In the genomic region with DNA sequence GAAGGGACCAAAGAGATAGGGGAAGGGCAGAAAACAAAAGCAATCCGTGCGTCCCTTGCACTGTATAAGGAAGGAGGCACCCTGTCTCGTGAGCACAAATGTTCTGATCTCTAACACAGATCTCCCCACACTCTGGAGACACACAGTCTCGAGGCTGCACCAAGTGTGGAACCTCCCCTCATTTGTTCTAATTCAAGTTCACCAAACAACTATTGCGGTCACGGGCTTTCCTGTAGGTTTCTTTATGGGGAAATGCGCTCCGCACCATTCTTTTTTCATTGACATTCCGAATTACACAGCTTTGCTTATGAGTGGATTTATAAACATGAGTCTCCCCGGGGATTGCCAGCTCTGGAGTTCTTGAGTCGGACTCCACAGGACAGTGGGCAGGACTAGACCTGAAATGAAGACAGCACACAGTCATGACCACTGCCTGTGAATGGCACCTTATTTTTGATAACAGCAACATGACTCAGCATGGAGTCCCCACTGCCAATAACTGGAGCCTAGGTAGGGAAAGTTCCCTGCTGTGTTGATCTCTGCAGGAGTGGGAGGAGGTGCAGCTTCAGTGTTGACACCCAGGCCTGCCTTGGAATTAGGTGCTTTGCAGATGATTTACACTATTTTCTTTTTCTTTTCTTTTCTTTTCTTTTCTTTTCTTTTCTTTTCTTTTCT, we compare ENCODE assay signal across 11 mouse cellular contexts. TPM values are rescaled to one million over a fixed set of nuclear protein-coding genes. Genes with fewer than 3 reads are reported as not detected.
DNase-seq lines count a peak whose midpoint lies in the region; ATAC-seq lines count a peak whose summit lies in the region.
"Had no signal": no experiment of that assay in that cellular context is flagged by ENCODE, and none has a peak within 500 bp of the region (broad histone marks: within the 10 kb centered on the region; RNA-seq: fewer than 3 reads in every experiment).

No protein-coding gene starts in this region.

- ATAC-seq in liver, embryonic 12.5 days, result peak; percentile 68
- ATAC-seq in midbrain, embryonic 11.5 days (ENCODE audit: low FRiP score), result no peak
- ATAC-seq: forebrain, embryonic 13.5 days; hindbrain, embryonic 16.5 days had no signal

- H3K36me3 ChIP-seq in liver, embryonic 12.5 days, result peaks cover 11% of the 10 kb centered on the region
- H3K36me3 ChIP-seq in midbrain, embryonic 11.5 days (ENCODE audit: control insufficient read depth, insufficient read depth, low read length), result peaks cover 2% of the 10 kb centered on the region; the same call in 1 of the 2 replicates

- intact Hi-C loops in heart, postnatal 10 days (cut with DNase I), result no loop called here

- peaks cover 37% of the 10 kb centered on the region for H3K4me1 ChIP-seq in liver, embryonic 12.5 days
- H3K4me1 ChIP-seq in midbrain, embryonic 11.5 days (ENCODE audit: control insufficient read depth, insufficient read depth, low read length), result peaks cover 6% of the 10 kb centered on the region

- no peaks in the 10 kb centered on the region for H3K9me3 ChIP-seq in liver, embryonic 12.5 days (replicated peaks)
- no peaks in the 10 kb centered on the region for H3K9me3 ChIP-seq in midbrain, embryonic 11.5 days (ENCODE audit: control insufficient read depth, low read length)
- H3K9me3 ChIP-seq: forebrain, embryonic 13.5 days had no signal

- H3K4me2 ChIP-seq in liver, embryonic 12.5 days, result peak overlapping the region; percentile 55
- no peak overlapping the region for H3K4me2 ChIP-seq in midbrain, embryonic 11.5 days
- H3K4me2 ChIP-seq: forebrain, embryonic 13.5 days had no signal

- peak overlapping the region; percentile 35; the same call in 1 of the 2 replicates for H3K9ac ChIP-seq in liver, embryonic 12.5 days
- no peak overlapping the region for H3K9ac ChIP-seq in midbrain, embryonic 11.5 days (ENCODE audit: low read length)
- H3K9ac ChIP-seq: forebrain, embryonic 13.5 days had no signal

- 42% methylated on average over 11 of the region's 11 CpGs for WGBS in liver, embryonic 12.5 days (ENCODE audit: insufficient replicate concordance)
- 75% methylated on average over 11 of the region's 11 CpGs for WGBS in midbrain, embryonic 11.5 days

- peak; percentile 93 for DNase-seq in heart, adult 11 months
- DNase-seq in heart, postnatal 10 days, result no peak
- peak; percentile 12 for DNase-seq in thymus, postnatal 14 days
- DNase-seq in thymus, postnatal 4 days, result no peak
- peak; percentile 7 to 11 for DNase-seq in natural killer cell, adult 2 months (ENCODE audit: low spot score in 2 of 2)
- DNase-seq in midbrain, embryonic 11.5 days (ENCODE audit: low spot score, missing footprints), result no peak
- DNase-seq in cerebellum, postnatal 4 days (ENCODE audit: low spot score in 2 of 2), result no peak
- DNase-seq: cerebellum, postnatal 10 days had no signal

- no peaks in the 10 kb centered on the region for H3K27me3 ChIP-seq in liver, embryonic 12.5 days (replicated peaks)
- no peaks in the 10 kb centered on the region for H3K27me3 ChIP-seq in midbrain, embryonic 11.5 days (ENCODE audit: control insufficient read depth, insufficient read depth, low read length)
- H3K27me3 ChIP-seq: forebrain, embryonic 13.5 days had no signal

- H3K27ac ChIP-seq in liver, embryonic 12.5 days, result peak overlapping the region; percentile 45
- no peak overlapping the region for H3K27ac ChIP-seq in midbrain, embryonic 11.5 days (ENCODE audit: low read depth, low read length)
- H3K27ac ChIP-seq: forebrain, embryonic 13.5 days had no signal

- H3K4me3 ChIP-seq in liver, embryonic 12.5 days, result no peak overlapping the region
- no peak overlapping the region for H3K4me3 ChIP-seq in midbrain, embryonic 11.5 days (ENCODE audit: low read depth, low read length)
- H3K4me3 ChIP-seq: forebrain, embryonic 13.5 days had no signal

RNA-seq across cellular contexts. Expression of gene Med4, which starts 2.0 kb away (rescaled TPM):
- total RNA-seq in heart, postnatal 10 days (2021), result 10 to 100 TPM; 21.1 to 22.8 TPM
- 43.0 and 45.1 TPM in 2 replicates for polyA plus RNA-seq in liver, embryonic 12.5 days (2016; fragmentation: Nextera tagmentation; extraction: Ambion mirVana)
- polyA plus RNA-seq in midbrain, embryonic 11.5 days (2014; fragmentation: Nextera tagmentation; extraction: Ambion mirVana), result 100 and 105 TPM in 2 replicates

RNA-seq across cellular contexts. Expression of gene Sucla2, which starts 17.3 kb away (rescaled TPM):
- total RNA-seq in heart, postnatal 10 days (2021), result 100 to 1,000 TPM; 581 to 631 TPM
- 62.5 and 65.1 TPM in 2 replicates for polyA plus RNA-seq in liver, embryonic 12.5 days (2016; fragmentation: Nextera tagmentation; extraction: Ambion mirVana)
- polyA plus RNA-seq in midbrain, embryonic 11.5 days (2014; fragmentation: Nextera tagmentation; extraction: Ambion mirVana), result 116 and 129 TPM in 2 replicates

RNA-seq across cellular contexts. Expression of gene Nudt15, which starts 40.2 kb away (rescaled TPM):
- 1 to 10 TPM; 5.3 to 7.5 TPM for total RNA-seq in heart, postnatal 10 days (2021)
- polyA plus RNA-seq in liver, embryonic 12.5 days (2016; fragmentation: Nextera tagmentation; extraction: Ambion mirVana), result 5.5 and 5.8 TPM in 2 replicates
- 10.8 and 11.4 TPM in 2 replicates for polyA plus RNA-seq in midbrain, embryonic 11.5 days (2014; fragmentation: Nextera tagmentation; extraction: Ambion mirVana)

Comparison
In these comparisons a context has a peak if more than half of its experiments do, and no peak if none do; other contexts are left out.
1. DNase-seq: peak in heart, adult 11 months (single experiment), thymus, postnatal 14 days (single experiment) and natural killer cell, adult 2 months (2 of 2); none in heart, postnatal 10 days (0 of 2), thymus, postnatal 4 days (single experiment), midbrain, embryonic 11.5 days (single experiment) and cerebellum, postnatal 4 days (0 of 2).